Mouse (Mus musculus) frontal cortex, postnatal 14 days (tissue): Measurements from ENCODE around the gene Vkorc1.
"Not testable (repeated sequence)": the region's sequence is repeated elsewhere in the genome, so short reads cannot be mapped to it uniquely, and the experiment has no call there.

ENCODE experiments used
- DNase-seq, 2 experiments: peaks; one replicate each; pipeline ENCODE4 v3.0.0; 2022; ENCODE audit warnings: low spot score in 2 of 2

Vkorc1 gene

DNA sequence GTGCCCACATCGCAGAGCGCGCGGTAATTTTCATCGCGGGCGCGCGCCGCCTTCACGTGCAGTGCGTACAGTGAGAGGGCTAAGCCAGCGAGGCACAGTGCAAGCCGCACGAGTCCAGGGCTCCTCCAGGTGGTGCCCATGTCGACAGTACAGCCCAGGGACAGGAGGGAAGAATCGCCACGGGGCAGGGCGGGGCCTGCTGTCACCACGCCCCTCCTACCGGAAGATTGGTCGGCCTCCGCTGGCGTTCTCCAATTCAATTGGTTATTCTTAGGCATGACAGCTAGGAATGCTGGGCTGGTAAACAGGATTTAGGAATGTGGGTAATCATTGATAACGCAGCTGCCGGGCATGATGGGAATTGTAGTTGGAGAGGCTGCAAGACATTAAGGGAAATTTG is at the start of gene Vkorc1, which contains the start of gene Gm21974:
Vkorc1 (minus strand) TSS at position 176 of the 400 bp plus-strand sequence.
Gm21974 (minus strand) TSS at position 13 of the 400 bp plus-strand sequence.
- peak; percentile 93 for DNase-seq

DNA sequence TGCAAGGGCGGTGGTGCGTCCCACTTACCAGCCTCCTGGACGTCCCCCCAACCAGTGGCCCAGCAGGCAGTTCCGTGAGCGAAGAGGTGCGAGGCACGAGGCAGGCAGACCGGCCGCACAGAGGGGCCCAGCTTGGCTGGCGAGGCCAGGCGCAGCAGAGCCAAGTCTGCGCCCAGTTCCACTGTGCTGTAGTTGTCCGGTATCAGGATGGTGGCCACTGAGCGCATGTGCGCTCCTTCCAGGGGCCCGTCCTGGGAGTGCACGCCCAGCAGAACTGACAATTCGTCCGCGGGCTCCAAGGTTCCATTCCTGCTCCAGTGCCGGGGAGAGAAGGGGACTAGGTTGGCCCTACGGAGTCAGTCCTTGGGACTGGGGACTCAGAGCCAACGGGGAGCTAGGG is 49.2 kb upstream of the Vkorc1 start:
- no peak for DNase-seq

DNA sequence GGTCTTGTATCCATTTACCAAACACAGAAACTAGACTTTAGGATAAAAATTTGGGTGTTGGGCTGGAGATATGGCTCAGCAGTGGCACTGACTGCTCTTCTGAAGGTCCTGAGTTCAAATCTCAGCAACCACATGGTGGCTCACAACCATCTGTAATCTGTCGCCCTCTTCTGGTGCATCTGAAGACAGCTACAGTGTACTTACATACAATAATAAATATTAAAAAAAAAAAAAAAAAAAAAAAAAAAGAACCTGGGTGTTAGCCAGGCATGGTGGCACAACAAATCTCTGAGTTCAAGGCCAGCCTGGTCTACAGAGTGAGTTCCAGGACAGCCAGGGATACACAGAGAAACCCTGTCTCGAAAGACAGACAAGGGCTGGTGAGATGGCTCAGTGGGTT is 46.7 kb upstream of the Vkorc1 start:
- DNase-seq, result not testable (repeated sequence)

DNA sequence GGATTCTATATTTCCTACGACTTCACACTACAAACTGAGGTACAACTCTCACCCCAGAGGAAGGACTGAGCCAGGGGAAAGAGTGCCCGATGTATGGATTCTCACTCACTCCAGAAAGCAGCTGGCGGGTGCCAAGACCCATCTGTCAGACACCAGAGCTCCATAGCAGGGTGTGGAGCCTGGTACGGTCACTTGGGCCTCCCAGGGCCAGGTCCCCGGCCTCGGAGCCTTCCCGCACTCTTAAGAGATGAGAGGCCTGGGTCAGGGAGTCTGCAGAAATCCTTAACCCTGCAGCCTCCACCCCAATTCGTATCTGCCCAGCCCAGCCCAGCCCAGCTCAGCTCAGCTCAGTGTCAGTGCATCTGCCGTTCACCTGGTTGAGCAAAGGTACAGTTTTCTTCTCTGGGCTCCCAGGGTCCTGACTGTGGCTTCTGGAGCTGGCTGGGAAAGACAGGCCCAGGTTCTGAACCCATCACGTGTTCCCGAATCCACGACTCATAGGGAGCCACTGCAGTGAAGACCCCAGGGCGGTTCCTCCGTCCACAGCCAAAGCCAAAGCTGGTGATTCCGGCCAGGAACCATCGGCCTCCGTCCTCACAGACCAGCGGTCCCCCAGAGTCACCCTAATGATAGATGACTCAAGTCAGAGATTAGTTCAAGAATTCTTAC is 40.9 kb upstream of the Vkorc1 start:
- no peak for DNase-seq

DNA sequence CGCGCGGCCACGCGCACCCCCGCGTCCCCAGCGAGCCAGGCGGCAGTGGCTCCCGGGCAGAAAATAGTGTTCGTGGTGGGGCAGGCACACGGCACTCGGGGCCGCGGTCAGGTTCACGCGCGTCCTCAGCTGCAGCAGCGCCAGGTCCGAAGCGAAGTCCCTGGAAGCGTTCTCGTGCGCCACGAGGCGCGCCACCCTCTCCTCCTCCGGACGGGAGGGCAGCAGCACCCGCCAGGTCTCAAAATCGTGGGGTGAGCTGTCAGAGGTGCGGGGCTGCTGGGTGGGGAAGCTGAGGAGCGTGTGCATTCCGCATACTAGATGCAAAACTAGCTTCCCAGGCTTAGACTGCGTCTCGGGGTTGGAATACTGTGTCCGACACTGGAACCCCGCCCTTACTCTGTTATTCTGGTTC is 40.3 kb upstream of the Vkorc1 start:
- DNase-seq, result no peak

DNA sequence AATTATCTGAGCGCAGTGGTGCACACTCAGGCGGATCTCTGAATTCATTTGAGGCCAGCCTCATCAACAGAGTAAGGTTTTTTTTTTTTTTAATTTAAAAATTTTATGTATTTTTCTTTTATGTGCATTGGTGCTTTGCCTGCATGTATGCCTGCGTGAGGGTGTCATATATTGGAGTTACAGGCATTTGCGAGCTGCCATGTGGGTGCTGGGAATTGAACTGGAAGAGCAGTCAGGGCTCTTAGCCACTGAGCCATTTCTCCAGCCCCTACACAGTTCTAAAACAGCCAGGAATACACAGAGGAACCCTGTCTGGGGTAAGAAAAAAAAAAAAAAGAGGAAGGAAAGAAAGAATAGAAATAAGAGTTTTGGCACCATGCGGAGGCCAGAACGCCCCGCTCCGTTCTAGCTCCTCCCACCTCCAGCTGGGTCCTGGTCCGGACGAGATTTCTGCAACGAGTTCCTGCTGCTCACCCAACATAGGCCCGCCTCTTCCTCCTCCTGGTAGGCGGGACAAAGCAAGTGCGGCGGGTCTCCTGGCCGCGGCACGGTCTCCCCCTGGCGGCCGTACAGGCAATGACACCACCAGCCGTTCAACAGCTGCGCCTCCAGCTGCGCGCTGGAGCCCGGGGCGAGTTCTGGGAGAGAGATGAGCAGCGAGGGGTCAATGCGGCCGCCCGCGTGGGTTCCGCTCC is 39.8 kb upstream of the Vkorc1 start:
- DNase-seq, result peak; percentile 90 to 94

DNA sequence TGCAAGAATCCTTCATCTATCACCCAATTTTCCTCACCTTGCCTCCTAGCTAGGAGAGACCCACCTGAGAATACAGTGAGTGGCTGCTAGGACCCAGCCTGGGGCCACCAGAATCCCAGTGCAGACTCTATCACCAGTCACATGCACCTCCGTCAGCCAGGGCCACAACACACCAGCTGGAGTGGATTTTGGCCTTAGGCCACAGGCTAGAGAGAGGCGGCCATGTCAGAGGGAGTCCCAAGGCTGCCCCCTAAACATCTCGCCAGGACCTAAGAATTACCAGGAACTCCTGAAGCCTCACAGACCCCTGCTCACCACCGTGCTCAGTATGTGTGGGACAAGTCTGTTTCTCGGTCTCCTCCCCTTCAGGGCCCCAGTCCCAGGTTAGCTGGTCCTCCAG is 38.7 kb upstream of the Vkorc1 start:
- DNase-seq, result no peak

DNA sequence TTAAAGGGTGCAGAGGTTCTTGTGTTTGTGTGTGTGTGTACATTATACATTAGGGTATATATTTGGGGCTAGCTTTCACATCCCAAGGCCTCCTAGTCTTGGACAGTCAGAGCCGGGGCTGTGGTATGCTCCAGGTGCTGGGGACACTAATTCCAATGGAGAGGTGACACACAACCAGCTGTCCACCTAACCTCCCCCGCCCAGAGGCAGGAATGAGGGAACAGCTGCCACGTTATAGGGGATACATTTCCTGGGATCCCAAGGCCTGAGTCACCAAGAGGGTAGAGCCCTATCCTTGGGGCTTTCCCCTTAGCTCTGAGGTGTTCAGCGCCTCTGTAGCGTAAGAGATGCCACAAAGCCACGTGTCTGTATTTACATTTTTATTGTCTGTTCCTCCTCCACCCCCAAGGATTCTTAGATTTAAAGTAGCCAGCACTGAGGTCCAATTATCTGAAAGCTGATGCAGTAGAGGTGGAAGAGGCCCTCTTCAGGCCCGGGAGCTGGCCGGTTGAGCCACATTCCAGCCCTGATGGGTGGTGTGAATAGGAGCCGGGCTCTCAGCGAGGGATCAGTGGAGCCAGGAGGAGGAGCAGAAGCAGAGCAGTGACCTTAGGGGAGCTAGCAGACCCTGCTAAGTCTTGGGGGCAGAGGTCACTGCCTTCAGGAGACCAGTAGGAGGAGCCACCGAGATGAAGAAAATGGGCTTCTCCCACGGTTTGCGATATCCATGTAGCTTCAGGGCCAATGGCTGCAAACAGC is 37.0 kb upstream of the Vkorc1 start:
- DNase-seq, result no peak

DNA sequence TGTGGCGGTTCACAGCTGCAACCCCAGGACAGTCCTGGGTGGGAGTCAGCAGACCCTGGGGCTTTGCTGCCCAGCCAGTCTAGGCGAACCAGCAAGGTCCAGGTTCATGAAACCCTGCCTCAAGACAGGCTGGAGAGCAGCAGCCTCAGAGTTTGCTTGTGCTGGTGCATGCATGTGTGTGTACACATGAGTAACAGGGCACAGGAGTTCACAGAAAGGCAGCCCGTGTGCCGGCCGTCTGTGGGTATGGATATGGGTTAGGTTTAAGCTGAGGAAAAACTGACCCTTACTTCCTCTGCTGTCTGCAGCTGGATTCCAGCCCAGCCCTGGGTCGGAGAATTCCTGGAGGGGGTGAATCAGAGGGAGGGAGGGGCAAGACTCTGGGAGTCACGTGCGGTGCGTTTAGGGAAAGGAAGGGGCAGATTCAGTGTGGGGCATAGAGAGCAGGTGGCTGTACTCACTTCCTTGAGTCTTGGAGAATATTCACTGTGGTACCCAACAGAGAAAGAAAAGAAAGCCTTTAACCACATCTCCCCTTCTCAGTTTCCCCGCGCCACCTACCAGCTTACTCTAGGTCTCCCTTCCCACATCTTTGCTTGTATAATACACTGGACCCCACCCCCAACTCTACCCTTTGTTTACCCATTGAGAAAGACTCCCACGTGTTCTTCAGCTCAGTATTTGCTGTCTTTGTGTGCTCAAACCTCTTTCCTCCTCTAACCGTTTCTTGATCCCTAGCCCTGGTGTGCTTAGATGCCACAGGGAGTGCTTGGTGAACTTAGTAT is 36.1 kb upstream of the Vkorc1 start:
- DNase-seq, result no peak

DNA sequence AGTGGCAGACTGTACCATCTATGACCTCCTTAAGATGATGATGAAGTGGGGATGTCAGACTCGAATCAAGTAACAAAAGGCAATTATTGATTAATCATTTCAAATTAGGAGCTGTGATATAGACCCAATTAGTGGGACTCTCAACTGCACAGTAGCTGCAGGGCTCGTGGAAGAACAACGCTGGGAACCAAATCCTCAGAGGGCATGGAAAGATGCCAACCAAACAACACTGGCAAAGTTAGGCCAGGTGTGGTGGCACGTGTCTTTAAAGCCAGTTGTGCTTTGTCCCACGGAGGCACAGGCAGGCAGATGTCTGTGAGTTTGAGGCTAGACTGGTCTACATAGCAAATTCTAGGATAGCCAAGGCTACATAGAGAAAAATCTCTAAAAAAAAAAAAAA is 35.2 kb upstream of the Vkorc1 start:
- DNase-seq, result no peak

DNA sequence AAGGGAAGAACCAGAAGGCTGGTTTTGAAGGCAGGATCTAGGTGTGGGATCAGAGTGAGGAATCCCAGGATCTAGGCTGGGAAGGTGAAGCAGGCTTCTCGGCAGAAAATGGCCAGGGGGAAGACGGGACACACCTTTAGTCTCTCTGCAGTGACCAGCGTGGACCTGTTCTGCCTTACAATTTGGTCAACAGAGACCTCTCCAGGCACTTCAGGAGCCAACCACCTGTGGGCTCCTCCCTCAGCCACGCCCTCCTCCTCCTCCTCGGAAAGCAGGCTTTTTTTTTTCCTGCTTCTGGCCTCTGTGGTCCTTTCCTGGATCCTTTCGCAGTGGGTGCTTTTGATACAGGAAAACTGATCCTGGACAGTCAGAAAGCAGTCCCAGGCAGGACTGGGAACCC is 34.5 kb upstream of the Vkorc1 start, which contains the start of gene Prss8:
Prss8 (minus strand) TSS at position 182 of the 400 bp plus-strand sequence.
- no peak for DNase-seq

DNA sequence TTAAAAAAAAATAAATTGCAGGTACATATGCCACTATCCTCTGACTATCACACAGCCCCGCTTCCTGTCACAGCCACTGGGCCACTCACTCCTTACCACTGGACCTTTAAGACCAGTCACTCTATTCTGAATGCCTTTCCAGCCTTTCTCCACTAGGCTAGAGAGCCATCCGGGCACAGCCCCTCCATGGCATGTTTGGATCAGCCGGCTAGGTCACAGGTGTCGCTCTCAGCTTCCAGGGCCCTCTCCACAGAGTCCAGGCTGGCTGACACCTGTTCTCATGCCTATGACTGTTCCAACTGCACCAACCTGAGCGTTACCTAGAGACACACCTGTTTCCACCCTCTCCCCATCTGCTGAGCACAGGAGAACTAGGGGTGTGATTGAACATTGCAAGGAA is 33.2 kb upstream of the Vkorc1 start:
- DNase-seq, result no peak

DNA sequence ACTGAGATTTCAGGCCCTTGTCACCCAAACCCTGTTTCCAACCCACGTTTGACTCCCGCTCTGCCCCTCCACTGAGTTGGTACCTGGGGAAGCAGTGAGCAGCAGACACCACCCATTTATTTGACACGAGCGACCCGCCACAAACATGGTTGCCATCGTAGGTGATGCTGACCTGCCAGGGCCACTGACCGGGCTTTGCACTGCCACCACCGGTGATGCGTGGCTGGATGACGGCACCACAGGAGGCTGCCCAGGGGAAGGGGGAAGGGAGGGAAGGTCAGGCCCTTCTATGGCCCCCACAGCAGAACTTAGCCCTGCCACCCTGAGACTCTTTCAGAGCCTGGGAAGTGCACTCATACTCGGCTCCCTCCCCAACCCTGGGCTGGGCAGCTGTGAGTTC is 32.3 kb upstream of the Vkorc1 start:
- DNase-seq, result no peak

DNA sequence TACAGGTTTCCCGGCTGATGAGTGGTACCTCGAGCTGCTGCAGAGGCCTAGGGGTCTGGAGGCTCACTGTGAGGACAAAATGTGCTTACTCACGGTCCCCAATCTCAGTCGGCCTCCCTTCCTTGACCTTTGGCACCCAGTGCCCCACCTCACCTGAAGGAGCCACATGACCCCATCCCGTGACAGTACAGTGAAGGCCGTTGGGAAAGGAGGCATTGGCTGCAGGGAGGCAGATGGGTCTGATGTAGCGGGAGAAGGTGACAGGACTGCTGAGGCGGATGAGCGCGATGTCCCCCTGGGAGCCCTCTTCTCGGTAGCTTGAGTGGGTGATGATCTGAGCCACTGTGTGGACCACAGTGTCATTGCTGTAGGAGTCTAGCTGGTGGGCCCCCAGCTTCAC is 31.4 kb upstream of the Vkorc1 start:
- no peak for DNase-seq

DNA sequence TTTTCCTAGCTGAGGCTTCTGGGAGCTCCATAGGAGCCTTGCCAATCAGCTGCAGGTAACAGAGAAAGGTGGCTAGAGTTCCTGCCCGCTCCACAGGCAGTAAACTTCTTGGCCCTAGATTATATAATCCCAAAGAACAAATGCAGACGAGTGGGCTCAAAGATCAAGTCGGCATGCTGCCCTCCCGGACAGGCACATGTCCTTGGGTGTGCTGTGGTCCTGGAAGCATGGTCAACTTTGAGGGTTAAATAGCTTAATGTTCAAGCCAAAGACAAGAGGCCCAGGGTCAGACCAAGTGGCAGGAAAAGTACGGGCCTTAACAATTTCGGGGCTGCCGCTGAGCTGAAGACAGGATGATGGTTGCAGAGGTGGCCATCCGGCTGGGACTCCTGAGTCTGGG is 30.6 kb upstream of the Vkorc1 start:
- no peak for DNase-seq

DNA sequence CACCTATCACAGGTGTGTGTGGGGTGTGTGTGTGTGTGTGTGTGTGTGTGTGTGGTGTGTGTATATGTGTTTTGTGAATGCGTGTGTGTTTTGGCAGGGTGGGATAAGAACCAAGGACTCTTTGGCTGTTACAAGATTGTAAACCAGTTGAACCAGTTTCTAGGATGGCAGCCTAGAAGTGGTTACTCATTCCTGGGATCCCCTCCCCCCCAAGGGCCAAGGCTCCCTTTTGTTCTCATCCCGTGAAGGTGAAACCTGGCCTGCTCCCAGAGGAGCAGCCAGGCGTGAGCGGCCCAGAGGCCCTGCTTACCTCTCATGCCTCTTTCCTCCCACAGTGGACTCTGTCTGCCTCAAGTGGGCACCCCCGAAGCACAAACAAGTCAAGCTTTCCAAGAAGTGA is 29.8 kb upstream of the Vkorc1 start:
- DNase-seq, result no peak

DNA sequence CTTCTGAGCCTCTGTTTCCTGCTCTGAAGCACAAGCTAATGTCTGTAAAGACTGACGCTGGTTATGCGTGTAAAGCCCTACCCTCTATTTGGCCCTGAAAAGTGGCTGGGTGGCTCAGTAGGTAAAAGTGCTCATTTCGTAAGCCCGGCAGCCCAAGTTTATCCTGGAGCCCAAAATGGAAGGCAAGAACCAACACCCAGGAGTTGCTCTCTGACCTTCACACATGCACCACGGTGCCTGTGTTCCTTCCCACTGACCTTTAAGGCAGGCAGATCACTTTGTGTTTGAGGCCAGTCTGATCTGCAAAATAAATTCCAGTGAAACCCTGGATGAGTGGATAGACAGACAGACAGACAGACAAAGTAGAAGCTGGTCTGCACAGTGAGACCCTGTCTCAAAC is 28.3 kb upstream of the Vkorc1 start:
- DNase-seq, result no peak

DNA sequence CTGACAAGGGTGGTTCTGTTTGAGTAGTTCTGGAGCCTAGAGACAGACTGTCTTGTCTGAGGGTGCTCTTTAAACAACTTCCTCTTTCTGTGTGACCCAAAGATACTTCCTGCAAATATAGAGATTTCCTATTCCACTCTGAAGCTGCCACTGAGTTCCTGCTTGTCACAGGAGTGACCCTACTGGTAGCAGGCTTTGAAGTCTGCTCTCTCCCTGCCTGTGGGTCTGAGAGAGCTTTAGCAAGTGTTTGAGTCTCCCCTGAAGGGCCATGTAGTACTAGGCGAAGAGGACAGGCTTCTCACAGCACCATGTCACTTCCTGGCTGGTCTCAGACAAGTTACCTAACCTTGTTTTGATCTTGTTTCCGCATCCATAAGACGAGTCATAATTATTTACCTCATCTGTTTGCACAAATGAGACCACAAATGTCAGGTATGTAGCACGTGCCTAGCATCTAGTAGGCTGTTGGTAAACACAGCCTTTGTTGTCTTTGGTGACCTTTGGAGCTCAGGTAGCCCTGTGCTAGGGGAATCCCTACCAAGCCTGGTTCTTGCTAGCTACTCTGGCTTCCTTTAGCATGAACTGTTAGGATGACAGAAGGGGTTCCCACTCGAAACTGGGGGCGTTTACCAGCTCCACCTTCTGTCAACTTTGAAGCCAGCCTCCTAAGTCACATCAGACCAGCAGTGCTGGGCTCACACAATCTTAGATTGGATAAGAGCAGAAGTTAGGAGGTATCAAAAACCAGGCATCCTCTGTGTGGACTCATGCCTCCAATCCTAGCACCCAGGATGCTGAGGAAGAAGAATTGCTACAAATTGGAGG is 27.2 kb upstream of the Vkorc1 start:
- DNase-seq, result no peak

DNA sequence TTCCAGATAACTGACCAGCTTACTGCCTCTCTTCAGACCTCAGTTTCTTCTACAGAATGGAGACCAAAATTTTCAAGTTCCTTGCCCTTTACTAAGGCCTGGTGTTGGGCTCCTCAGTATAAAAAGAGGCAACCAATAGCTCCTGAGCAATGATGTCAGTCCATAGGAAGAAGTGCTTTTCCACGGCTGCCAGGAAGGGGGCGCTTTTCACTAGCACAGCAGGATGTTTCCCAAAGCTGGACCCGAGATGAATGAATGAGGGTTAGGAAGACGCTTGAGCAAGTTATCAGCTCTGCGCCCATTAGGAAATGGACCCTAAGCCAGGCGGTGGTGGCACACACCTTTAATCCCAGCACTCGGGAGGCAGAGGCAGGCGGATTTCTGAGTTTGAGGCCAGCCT is 26.1 kb upstream of the Vkorc1 start:
- DNase-seq, result no peak

DNA sequence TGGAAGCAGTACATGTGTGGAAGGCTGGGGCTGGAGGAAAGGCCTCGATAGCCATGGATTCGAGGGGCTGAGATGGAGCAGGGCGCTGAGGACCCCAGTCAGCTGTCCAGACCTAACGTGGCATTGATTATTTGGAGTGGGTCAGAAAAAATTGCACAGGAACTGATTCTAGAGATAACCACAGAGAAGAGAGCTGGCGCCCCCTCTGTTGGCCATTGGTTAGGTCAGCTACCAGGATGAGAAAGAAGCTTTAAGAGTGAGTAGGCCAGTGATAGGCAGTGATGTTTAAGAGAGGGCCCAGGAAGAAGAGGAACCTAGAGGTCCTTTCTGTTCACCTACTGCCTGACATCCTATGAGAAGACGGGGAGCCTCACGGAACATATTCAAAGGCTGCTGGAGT is 23.9 kb upstream of the Vkorc1 start:
- DNase-seq, result no peak

DNA sequence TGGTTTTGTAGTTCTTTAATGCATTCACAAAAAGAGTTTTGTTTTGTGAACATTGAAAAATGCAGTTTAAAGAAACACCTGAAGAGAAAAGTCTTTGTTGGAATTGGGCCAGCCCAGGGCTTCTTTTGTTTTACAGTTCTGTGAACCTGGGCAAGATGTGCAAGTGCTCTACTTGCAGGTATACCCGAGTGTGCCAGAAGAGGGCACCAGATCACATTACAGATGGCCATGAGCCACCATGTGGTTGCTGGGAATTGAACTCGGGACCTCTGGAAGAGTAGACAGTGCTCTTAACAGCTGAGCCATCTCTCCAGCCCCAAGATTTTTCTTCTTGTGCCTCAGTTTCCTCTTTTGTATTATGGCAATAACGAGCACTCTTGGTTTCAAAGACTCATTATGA is 22.8 kb upstream of the Vkorc1 start:
- no peak for DNase-seq
